Mouse (Mus musculus) adipocyte (in vitro differentiated cells): ENCODE measurements at regions not wholly inside any gene's neighbourhood (a gene's known extent, or its start where the extent isn't known, plus 50 kb on each side); places are given as distances from the start of the nearest gene placed in this dataset.
"Not testable (repeated sequence)": the region's sequence is repeated elsewhere in the genome, so short reads cannot be mapped to it uniquely, and the experiment has no call there.

Experiments
- DNase-seq: peaks from one replicate; pipeline ENCODE4 v3.0.0-alpha.2; 2016; ENCODE audit warnings: low spot score

- DNase-seq = no peak
These were observed 799.2 kb downstream of the Rab28 start for GRCm38 (mm10) chr5:40908803-40909202.

- no peak for DNase-seq
These were observed 806.2 kb downstream of the Rab28 start for GRCm38 (mm10) chr5:40901742-40902141.

GRCm38 (mm10) chr5:40882886-40883285, 825.1 kb downstream of the Rab28 start:
- DNase-seq = no peak

GRCm38 (mm10) chr5:40877756-40878155, 830.2 kb downstream of the Rab28 start:
- no peak for DNase-seq

GRCm38 (mm10) chr5:40862349-40862748, 845.6 kb downstream of the Rab28 start:
- not testable (repeated sequence) for DNase-seq
